Mouse (Mus musculus): ENCODE data around the gene Enah.

The Enah gene

DNA sequence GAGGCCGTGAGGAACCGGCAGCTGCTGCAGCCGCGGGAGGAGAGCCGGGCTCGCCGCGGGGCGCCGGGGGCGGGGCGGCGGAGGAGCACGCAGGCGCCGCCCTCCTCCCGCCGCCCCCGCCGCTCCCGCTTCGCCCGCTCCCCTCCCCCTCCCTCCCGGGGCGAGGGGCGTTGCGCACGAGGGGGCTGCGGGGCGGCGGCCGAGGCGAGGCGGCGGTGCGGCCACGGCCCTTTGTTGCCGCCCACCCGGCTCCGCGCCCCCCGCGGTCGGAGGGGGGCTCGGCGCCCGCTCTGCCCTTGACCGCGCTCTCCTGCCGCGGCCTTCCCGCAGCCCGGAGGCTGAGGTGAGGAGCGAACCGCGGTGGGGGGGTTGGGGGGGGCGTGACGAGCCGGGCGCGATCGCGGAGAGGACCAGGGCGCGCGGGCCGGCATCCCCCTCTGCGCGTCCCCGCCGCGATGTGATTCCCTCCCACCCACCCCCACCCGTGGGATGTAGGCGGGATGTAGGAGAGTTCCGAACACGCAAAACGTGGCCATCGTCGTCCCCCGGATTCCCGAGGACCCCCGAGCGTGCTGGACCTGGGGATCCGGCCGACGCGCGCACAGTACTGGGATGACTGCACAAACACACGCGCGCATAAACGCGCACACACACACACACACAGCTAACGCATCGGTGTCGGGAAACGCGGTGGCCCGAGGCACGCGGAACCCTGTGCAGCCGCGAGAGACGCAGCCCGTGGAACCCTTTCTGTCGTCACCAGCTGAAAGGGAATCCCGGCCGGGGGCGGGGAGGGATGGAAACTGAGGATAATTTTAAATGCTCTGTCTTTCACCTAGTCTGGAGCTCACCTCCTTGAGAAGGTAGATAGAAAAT is at the start of gene Enah:
Gene Enah, minus strand, starts transcription at position 65 of the 876 bp plus-strand sequence.
- in situ Hi-C loops (cut with MboI), result no loop called here

DNA sequence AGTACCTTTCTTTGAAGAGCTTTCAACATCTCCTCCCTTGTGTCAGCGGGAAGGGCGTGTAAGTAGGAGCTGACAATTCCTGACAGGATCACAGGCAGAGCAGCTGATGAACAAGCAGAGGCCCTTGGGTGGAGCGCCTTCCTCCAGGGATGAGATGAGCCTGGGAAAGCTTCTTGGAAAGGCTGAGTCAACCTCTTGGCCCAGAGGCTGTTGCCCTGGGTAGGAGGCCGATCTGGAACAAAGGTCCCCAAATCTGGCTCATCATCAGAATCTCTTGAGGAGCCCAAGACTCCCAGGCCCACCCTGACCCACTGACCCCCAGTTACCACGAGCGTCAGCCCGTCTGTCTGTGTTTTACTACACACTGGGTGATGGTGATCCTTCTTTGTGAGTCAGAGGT is 48.3 kb upstream of the Enah start:
- in situ Hi-C loops (cut with MboI), result no loop called here

DNA sequence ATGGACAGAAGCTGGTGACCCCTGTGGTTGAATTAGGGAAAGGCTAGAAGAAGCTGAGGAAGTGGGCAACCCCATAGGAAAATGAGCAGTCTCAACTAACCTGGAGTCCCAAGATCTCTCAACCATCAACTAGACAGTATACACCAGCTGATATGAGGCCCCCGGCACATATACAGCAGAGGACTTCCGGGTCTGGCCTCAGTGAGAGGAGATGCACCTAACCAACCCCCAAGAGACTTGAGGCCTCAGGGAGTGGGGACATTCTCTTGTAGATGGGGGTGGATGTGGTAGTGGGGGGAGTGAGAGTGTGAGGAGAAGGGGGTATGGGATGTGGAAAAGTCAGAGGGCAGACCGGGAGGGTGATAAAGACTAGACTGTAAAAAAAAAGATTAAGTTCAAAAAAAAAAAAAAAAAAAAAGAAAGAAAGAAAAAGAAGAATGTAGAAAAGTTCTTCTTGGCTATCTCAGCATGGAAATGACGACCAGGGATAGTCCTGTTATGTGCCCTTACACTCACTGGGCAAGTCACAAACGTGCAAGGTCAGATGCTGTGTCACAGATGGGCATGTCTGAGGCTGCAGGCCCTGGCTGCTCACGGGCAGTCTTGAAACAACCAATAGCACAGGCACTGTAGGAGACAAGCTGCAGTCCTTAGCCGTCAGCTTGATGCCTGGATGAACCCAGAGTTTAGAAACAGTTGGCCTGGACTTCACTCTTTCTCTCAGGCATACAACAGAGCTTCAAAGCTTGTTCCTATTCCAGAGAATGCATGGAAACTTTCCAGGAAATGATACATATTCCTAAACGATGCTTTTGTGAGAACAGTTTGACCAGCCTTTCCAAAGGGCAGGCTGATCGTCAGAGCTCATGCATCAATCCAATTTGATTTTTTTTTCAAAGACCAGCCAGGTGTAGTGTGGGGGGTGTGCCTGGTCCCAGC is 47.0 kb upstream of the Enah start:
- in situ Hi-C loops (cut with MboI), result no loop called here

DNA sequence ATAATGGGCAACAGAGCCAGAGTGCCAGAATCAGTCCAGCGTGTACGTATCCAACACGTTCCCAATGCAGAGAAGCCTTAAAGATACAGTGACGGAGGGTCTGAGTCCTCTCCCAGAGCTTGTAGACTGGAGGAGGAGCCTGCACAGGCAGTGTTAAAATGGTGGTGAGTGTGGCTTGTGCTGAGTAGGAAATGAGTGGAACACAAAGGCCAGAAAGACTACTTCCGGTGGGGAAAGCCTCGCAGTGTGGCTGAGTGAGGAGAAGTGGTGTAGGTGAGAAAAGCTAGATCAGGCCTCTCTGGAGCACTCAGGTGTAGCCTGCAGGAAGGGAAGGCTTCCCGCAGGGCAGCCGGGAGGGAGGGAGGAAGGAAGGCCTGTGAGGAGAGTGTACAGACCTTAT is 43.9 kb upstream of the Enah start:
- in situ Hi-C loops (cut with MboI), result no loop called here

DNA sequence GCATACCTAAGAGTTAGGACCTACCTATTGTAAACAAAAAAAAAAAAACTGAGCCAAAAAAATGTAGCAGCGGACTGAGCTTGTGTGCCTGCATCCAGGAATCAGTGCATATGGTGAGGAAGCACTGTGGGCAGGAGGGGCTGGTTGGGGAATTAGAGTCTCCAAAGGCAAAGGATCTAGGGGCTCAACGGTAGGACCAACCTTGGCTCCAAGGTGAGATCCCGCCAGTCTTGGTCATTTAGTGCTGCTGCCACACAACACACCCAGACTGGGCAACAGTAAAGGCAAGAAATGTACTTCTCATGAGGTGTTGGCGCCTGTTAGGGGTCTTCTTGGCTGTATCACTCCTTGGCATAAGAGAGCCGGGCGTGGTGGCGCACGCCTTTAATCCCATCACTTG is 43.0 kb upstream of the Enah start:
- in situ Hi-C loops (cut with MboI), result no loop called here

DNA sequence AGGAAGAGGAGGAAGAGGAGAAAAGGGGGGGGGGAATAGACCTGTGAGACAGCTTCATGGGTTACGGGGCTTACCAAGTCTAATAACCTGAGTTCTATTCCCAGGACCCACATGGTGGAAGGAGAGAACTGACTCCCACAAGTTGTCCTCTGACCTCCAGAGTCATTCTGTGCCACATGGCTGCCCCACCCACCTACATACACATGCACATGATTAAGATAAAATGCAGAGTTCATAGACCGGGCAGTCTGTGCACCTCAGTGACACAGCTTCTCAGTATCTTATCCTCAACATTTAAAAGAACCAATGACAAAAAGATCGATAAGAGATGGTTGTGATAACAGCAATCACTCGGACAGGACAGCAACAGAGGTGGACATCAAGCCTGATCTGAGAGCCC is 41.4 kb upstream of the Enah start:
- in situ Hi-C loops (cut with MboI), result no loop called here

DNA sequence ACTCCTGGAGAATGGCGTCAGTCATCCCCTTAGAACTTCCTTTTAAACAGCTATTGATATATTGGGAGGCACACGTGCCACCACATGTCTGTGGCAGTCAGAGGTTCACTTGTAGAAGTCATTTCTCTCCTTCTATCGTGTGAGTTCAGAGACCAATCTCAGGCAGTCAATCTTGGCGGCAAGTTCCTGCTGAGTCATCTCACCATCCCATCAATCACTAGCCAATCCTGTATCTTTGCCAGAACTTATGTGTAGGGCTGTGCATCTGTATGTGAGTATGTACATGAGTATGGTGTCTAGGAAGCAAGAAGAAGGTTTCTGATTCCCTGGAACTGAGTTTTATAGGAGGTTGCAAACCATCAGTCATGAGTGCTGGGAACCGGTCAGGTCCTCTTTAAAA is 40.0 kb upstream of the Enah start:
- in situ Hi-C loops (cut with MboI), result no loop called here

DNA sequence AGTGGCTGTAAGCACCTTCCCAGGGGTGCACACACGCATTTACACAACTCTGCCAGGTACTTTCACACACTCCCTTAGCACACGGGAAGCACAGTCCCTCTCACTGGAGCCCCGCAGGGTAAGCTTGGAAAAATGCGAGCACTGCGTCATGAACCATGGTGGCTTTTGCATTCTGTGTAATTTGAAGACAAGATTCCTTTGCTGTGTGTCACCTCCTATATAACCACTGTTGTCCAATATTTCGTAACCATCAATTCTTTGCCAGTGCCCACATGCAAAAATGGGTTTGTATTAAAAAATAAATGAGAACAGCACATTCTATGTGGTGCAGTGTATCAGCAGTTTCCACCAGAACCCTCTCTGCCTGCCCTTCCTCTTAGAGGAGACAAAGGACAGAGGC is 38.2 kb upstream of the Enah start:
- in situ Hi-C loops (cut with MboI), result no loop called here

DNA sequence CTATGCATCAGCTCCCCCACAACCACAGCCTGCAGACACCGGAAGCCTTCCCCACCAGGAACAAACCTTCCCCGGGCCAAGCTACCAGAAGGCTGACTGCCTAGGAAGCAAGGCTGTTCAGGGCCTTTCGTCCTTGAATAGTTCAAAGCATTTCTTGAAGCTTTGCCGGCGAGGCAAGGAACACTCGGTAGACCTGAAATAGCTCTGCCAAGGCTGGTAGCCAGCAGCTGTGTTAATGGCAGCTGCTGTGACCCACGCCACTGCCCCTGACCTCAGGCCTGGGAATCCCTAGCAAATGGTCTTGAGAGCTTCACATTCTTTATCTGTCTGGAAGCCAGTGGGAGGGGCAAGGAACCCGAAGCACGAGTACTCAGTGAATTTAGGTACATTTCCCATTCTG is 35.3 kb upstream of the Enah start:
- in situ Hi-C loops (cut with MboI), result no loop called here

DNA sequence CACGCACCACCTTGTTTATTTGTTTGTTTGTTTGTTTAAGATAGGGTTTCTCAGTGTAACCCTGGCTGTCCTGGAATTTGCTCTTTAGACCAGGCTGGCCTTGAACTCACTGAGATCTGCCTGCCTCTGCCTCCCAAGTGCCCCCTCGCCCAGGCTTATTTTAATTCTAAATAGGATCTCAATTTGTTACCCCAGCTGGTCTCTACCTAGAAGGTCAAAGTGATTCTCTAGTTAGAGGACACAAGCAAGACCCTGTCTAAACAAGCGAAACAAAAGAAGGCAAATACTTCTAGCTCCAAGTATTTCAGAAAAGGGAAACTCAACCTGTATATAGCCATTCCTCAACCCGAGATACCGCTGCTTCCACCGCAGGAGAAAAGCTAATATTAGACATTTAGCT is 34.9 kb upstream of the Enah start:
- in situ Hi-C loops (cut with MboI), result no loop called here

DNA sequence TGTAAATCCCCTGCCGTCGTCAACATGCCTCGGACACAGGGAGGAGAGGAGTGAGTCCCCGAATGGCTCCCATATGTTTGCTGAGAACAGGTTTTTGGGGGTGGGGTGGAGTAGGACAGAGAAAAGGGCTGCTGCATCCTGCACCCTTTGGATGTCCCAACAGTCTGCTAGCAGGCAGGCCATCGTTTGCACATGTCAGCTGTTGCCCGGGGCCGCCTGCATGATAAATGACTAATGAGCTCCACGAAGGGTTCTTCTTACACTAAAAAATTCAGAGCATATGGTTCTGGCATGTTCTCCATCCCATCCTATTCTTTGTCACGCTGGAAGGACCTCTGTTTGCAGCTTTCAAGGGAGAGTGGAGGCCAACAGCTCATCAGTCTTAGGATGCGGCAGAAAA is 33.2 kb upstream of the Enah start:
- in situ Hi-C loops (cut with MboI), result no loop called here

DNA sequence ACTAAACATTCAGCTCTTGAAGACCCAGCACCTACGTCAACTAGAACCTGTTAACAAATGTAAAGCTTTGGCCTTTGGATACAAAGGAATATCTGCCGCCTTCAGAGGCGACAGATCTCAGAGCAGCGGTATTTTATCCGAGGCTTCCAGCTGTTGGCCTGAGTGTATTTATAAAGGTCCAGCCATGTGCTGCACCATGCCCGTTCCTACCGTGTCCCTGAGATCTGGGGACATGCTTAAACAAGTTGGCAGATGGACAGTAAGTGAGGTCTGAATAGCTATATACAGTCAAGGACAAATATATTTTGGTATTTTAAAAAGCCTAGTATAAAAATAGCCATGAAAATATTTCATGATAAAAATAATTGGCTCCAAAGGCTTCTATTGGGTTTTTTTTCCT is 32.6 kb upstream of the Enah start:
- in situ Hi-C loops (cut with MboI), result no loop called here

DNA sequence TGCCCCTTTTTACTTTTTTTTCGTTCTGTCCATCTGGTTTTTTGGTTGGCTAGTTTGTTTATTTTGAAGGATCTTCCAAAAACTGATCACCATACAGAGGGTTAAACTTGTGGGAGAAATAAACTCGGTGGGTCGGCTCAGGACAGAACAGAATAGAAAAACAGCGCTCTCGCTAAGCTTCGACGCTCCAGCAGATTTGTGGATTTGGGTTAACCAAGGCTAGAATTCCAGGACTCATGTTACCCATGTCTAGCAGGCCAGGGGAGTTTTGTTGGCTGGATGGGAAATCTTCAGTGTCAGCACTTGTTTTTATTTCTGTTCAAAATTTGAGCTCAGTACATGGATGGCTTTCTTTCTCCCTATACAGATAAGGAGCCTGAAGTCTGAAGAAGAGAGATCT is 30.0 kb upstream of the Enah start:
- in situ Hi-C loops (cut with MboI), result no loop called here

DNA sequence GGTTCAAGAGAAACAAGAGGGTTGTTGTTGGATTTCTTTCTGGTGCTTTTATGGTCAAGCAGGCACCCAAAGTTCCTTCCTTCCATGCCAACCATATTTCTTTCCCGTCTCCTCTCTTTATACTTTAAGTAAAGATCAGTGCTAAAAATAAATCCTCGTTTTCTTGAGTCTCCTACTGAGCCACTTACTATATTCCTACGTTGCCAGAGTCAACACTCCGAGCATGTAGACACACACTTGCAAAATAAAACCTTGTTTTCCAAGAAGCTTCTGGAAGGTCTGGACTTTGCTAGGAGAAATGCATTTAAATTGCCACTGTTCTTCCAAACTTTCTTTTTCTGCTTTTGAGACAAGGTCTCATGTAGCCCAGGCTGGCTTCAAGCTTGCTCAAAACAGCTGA is 28.3 kb upstream of the Enah start:
- in situ Hi-C loops (cut with MboI), result no loop called here

DNA sequence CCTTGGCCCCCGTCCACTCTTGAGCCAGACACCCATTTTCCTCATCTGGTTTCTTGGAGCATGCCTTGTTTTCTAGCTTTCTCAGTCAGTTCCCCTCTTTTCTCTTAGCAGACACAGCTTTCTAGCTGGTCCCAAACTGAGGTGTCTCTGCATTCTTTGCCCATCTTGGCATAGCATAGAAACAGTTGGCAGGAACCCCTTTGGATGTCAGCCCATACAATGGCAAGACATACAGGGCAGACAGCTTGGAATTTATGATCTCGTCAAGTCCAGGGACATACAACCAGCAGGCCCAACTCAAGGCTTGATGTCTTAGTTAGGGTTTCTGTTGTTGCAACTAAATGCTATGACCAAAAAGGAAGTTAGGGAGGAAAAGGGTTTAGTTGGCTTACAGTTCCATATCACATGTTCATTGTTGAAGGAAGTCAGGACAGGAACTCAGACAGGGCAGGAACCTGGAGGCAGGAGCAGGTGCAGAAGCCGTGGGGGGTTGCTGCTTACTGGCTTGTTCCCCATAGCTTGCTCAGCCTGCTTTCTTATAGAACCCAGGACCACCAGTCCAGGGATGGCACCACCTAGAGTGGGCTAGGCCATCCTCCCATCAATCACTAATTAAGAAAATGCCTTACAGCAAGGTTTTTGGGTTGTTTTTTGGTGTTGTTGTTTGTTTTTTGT is 27.4 kb upstream of the Enah start:
- in situ Hi-C loops (cut with MboI), result no loop called here

DNA sequence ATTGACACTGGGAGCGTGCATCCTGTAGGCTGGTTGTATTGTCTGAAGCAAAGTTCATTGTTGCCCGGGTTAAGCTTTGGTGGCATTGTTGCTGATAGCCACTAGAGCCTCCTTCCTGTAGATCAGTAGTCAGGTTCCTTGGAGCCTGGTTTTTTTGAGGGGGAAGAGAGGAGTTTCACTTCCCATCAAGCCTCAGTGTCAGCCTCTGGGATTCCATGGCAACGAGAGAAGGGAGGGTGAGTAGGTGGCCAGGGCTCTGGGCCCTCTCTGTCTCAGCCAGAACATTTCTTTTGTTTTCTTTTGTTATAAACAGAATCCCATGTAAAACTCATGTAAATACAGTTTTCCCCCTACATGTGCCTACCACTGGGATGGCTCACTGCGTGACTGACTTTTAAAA is 25.4 kb upstream of the Enah start:
- in situ Hi-C loops (cut with MboI), result no loop called here

DNA sequence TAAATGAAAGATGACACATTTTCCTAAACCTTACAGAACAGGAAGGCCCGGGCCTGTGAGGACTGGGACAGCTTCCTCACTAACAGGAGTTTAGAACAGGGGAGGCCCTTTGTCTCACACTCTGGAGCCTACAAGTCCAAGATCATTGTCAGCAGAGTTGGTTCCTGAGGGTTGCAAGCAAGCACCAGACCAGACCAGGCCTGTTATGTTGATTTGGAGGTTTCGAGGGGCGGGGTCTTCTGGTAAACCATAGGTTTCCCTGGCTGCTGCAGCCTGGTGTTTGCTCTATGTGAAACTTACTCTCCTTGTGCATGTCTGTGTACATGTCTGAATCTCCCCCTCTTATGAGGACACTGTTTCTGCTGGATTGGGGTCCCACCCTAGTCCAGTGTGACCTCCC is 20.7 kb upstream of the Enah start:
- in situ Hi-C loops (cut with MboI), result no loop called here

DNA sequence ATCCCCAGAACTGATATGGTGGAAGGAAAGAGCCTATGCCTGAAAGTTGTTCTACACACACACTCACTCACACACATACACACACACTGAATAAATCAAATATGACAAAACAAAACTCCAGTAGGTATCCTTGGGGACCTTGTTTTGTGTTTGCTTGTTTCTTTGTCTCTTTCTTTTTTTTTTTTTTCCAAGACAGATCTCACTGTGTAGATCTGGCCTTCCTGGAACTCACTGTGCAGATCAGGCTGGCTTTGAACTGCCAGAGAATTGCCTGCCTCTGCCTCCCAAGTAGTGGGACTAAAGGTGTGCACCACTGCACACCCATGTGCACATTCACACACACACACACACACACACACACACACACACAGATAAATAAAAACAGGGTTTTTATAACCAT is 12.0 kb upstream of the Enah start:
- in situ Hi-C loops (cut with MboI), result no loop called here

DNA sequence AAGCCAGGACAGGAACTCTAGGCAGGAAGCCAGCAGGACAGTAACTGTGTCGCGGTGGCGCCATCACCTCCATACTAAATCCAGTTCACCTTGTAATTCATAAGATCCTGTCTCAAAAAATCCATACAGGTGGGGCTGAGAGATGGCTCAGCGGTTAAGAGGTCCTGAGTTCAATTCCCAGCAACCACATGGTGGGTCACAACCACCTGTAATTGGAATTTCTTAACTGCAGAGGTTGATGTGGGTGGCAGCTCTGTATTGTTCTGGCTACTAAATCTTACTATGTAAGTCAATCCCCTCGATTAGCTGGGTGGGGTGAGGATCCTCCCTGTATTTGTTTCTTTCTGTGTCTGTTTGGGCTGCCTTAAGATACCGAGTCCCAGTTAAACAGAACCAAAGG is 11.3 kb upstream of the Enah start:
- in situ Hi-C loops (cut with MboI), result no loop called here

DNA sequence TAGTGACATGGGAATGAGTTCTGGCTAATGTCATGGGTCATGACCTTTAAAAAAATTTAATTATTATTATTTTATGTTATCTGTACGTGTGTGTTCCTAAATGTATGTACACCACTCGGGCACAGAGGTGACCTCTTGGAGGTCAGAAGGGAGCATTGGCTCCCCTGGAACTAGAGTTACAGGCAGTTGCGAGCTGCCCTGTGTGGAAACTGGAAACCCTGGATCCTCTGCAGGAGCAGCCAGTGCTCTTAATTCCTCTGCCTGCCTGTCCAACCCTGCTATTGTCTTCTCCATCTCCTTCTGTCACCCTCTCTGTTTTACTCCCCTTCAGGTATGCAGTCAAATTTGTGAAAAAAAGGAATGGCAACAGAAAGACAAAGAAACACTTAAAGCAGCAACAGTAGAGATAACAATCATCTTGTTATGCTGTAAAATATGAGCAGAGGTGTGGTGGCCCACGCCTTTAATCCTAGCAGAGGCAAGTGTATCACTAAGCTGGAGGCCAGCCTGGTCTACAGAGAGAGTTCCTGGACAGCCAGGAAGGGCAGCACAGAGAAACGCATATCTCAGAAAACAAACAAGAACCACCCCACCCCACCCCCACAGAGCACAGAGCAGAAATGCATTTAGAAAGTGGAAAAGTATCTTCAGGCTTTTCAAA is 10.3 kb upstream of the Enah start:
- in situ Hi-C loops (cut with MboI), result no loop called here

DNA sequence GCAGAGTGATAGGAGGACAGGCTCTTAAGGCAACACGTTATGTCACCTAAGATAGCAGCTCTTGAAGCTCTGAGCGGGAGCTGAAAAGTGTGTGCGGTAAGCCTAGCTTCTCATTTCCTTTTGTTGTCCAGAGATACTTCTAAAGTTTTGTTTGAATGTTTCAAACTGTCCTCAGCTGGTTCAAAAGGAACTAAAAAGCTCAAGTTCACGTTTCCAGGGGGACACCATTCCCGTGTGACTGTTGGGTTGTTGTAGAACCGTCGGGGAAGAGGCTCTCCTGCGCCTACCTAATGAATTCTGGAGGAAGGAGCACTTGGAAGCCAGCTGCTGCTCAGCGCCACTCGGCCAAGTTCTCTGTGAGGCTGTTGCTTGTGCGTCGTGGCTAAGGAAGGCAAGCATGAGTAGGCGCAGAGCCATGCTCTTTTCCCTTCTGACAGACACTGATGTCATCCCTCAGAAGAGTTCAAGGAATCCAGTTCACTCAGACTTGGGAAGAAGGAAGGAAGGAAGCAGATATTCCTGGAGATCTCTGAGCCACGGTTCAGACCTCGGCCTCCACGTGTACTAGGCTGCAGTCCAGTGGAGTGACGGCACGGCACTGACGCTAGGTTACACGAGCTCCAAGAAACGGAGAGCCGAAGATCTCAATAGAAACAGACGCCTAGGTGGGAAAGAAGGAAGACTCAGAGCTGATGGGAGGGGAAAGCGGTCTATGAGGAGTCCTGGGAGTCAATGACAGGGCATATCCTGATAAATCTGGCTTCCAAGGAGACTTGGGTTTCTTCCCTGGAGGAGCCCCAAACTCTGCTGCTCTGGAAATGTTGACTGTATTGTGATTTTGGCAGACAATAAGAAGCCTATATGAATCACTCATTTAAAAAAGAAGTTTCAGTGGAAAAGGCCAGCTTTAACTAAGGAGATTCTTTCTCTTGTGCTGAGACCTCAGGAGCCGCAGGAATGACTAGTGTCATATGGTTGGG is 8.7 kb upstream of the Enah start:
- in situ Hi-C loops (cut with MboI), result no loop called here

All from mature B cell (primary cell).